Mouse (Mus musculus) testis, adult 2 months (tissue): ENCODE measurements around the gene Mms19. TPM values are rescaled to one million over a fixed set of nuclear protein-coding genes. Genes with fewer than 3 reads are reported as not detected.

ENCODE experiments used
- H3K27ac ChIP-seq: fragments of 200-500 bp; 2 replicates; pipeline ENCODE4 v1.5.1; 2012; ENCODE audit warnings: low read depth, low read length; ENCODE audit not compliant: control insufficient read depth, insufficient read depth
- H3K27me3 ChIP-seq: fragments of 200-500 bp; 2 replicates; pipeline ENCODE4 v1.6.1; 2012; ENCODE audit warnings: mild to moderate bottlenecking, low read length, moderate library complexity; ENCODE audit not compliant: control insufficient read depth, insufficient read depth
- H3K36me3 ChIP-seq: fragments of 200-500 bp; 2 replicates; pipeline ENCODE4 v1.6.1; 2012; ENCODE audit warnings: mild to moderate bottlenecking, low read length; ENCODE audit not compliant: control insufficient read depth, insufficient read depth
- H3K4me1 ChIP-seq: fragments of 200-500 bp; 2 replicates; pipeline ENCODE4 v1.6.1; 2012; ENCODE audit warnings: low read length; ENCODE audit not compliant: control insufficient read depth, insufficient read depth
- H3K4me3 ChIP-seq: fragments of 200-500 bp; 2 replicates; pipeline ENCODE4 v1.5.1; 2012; ENCODE audit warnings: low read depth, mild to moderate bottlenecking, low read length, moderate library complexity, mixed read lengths; ENCODE audit not compliant: control insufficient read depth
- CTCF ChIP-seq: fragments of 200-500 bp; IDR thresholded peaks from 2 replicates; pipeline ENCODE4 v1.5.1; 2012; ENCODE audit warnings: low read depth, mild to moderate bottlenecking, inconsistent platforms, low read length, moderate library complexity; ENCODE audit not compliant: control insufficient read depth, insufficient read depth, insufficient replicate concordance
- POLR2A ChIP-seq: fragments of 200-500 bp; IDR thresholded peaks from 2 replicates; pipeline ENCODE4 v1.6.1; 2012; ENCODE audit warnings: low read depth, mild to moderate bottlenecking, inconsistent platforms, low read length, moderate library complexity; ENCODE audit not compliant: control insufficient read depth
- polyA plus RNA-seq: library from polyadenylated mRNA; depleted of rRNA; stranded (reverse); fragments of >200 nt; gene quantifications from 2 replicates; pipeline ENCODE4 v1.2.3, GENCODE M21; 2012

The Mms19 gene
- polyA plus RNA-seq, 1 experiment, result 46.5 TPM

- no peak overlapping the region for H3K27ac ChIP-seq
- no peak for TF ChIP-seq POLR2A
- TF ChIP-seq CTCF, result no peak
- no peak overlapping the region for H3K4me3 ChIP-seq
- H3K27me3 ChIP-seq, result no peaks in the 10 kb centered on the region
- peaks cover 2% of the 10 kb centered on the region; the same call in 1 of the 2 replicates for H3K4me1 ChIP-seq
- no peaks in the 10 kb centered on the region; the same call in 1 of the 2 replicates for H3K36me3 ChIP-seq
Measured at GRCm38 (mm10) chr19:42006568-42006967, 25.6 kb upstream of the Mms19 start.

GRCm38 (mm10) chr19:42005616-42006015 lies 24.7 kb upstream of the Mms19 start:
- H3K27me3 ChIP-seq, result no peaks in the 10 kb centered on the region
- H3K36me3 ChIP-seq, result no peaks in the 10 kb centered on the region; the same call in 1 of the 2 replicates
- no peak overlapping the region for H3K4me3 ChIP-seq
- TF ChIP-seq POLR2A (no peak), CTCF (no peak)
- no peak overlapping the region for H3K27ac ChIP-seq
- peaks cover 4% of the 10 kb centered on the region; the same call in 1 of the 2 replicates for H3K4me1 ChIP-seq

- no peaks in the 10 kb centered on the region for H3K27me3 ChIP-seq
- TF ChIP-seq CTCF (no peak), POLR2A (no peak)
- peaks cover 4% of the 10 kb centered on the region; the same call in 1 of the 2 replicates for H3K4me1 ChIP-seq
- no peak overlapping the region for H3K27ac ChIP-seq
- H3K4me3 ChIP-seq, result no peak overlapping the region
- H3K36me3 ChIP-seq, result no peaks in the 10 kb centered on the region
Measured at GRCm38 (mm10) chr19:42004258-42004657, 23.3 kb upstream of the Mms19 start.

GRCm38 (mm10) chr19:42001253-42001980 lies 20.5 kb upstream of the Mms19 start:
- no peak overlapping the region for H3K4me3 ChIP-seq
- peaks cover 3% of the 10 kb centered on the region; the same call in 1 of the 2 replicates for H3K4me1 ChIP-seq
- no peaks in the 10 kb centered on the region for H3K36me3 ChIP-seq
- no peak overlapping the region for H3K27ac ChIP-seq
- H3K27me3 ChIP-seq, result no peaks in the 10 kb centered on the region
- TF ChIP-seq CTCF, result no peak
- TF ChIP-seq POLR2A, result no peak

- H3K4me3 ChIP-seq, result no peak overlapping the region
- no peaks in the 10 kb centered on the region for H3K36me3 ChIP-seq
- H3K27ac ChIP-seq, result no peak overlapping the region
- no peak for TF ChIP-seq CTCF
- H3K27me3 ChIP-seq, result no peaks in the 10 kb centered on the region
- peaks cover 3% of the 10 kb centered on the region; the same call in 1 of the 2 replicates for H3K4me1 ChIP-seq
Measured at GRCm38 (mm10) chr19:42000446-42000958, 19.5 kb upstream of the Mms19 start.

- no peaks in the 10 kb centered on the region for H3K27me3 ChIP-seq
- H3K27ac ChIP-seq, result no peak overlapping the region
- no peaks in the 10 kb centered on the region for H3K36me3 ChIP-seq
- H3K4me3 ChIP-seq, result no peak overlapping the region
- TF ChIP-seq CTCF (no peak), POLR2A (no peak)
- peaks cover 3% of the 10 kb centered on the region; the same call in 1 of the 2 replicates for H3K4me1 ChIP-seq
Measured at GRCm38 (mm10) chr19:41999688-42000283, 18.8 kb upstream of the Mms19 start.

GRCm38 (mm10) chr19:41998770-41999548 lies 18.0 kb upstream of the Mms19 start:
- no peaks in the 10 kb centered on the region for H3K27me3 ChIP-seq
- TF ChIP-seq POLR2A (no peak), CTCF (no peak)
- H3K27ac ChIP-seq, result no peak overlapping the region
- peaks cover 3% of the 10 kb centered on the region; the same call in 1 of the 2 replicates for H3K4me1 ChIP-seq
- H3K4me3 ChIP-seq, result no peak overlapping the region
- H3K36me3 ChIP-seq, result no peaks in the 10 kb centered on the region
